Mouse (Mus musculus): ENCODE measurements around the gene Tctex1d1. TPM values are rescaled to one million over a fixed set of nuclear protein-coding genes. Genes with fewer than 3 reads are reported as not detected.

Gene Tctex1d1
- not detected for total RNA-seq (2023)

DNA sequence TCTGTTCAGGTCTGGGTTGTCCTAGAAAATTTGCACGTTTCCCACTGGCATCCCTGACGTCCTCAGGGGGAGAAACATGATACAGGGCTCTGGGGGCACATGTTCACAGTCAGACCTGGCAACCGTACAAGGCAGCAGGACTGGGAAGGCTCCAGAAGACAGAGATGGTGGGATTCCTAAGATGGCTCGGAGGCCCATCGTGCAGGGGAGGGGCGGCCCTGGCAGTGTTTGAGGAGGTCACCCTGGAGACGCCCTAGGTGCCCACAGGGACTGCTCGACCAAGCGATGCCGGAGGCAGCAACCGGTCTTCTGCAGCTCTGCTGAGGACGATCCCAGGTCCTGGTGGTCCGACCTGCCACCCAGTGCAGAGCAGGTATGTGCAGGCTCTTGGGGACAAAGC, at the start of gene Tctex1d1:
Gene Tctex1d1, plus strand, starts transcription at position 167 of the 400 bp plus-strand sequence.

DNA sequence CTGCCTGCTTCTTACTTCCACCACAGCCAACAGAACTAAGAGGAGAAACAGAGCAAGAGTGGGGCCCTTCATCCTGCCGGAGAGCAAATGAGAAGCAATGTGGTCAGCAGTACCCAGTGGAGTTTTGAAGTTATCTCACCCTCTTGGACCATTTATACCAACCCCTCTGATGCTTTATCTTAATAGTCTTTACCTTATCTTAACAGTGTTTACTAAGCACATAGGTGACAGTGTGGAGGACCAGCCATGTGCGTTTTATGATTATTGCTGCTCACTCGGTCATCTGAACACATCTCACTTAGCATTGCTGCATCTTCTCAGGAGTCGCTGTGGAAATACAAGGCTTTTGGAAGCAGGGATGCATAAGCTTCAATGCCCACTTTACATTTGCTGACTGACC, 48.2 kb downstream of the Tctex1d1 start, which contains the start of gene Insl5:
Gene Insl5, minus strand, starts transcription at position 222 of the 400 bp plus-strand sequence.

Other genes starting within 250 kb of the Tctex1d1 start
- 0.92 TPM for gene Sgip1, start 237.3 kb upstream of the Tctex1d1 start, total RNA-seq (2023)
- not detected for gene Insl5, start 48.2 kb downstream of the Tctex1d1 start, total RNA-seq (2023)
- 106 TPM for gene Mier1, start 135.8 kb downstream of the Tctex1d1 start, total RNA-seq (2023)
- 8.5 TPM for gene Wdr78, start 135.9 kb downstream of the Tctex1d1 start, total RNA-seq (2023)
- gene Slc35d1, start 236.6 kb downstream of the Tctex1d1 start, total RNA-seq (2023), result 32.1 TPM

Data from CD8-positive naive resting alpha-beta T cell, adult 57 days (primary cell).